Mouse (Mus musculus) ES-Bruce4 (cell line): Measurements from ENCODE around the gene Slc25a12. TPM values are rescaled to one million over a fixed set of nuclear protein-coding genes. Genes with fewer than 3 reads are reported as not detected.

Experiments used
- H3K27ac ChIP-seq: 2 replicates; pipeline ENCODE4 v1.5.1; 2012; ENCODE audit warnings: low read length, inconsistent platforms; ENCODE audit not compliant: insufficient read depth
- H3K27me3 ChIP-seq: 2 replicates; pipeline ENCODE4 v1.6.1; 2012; ENCODE audit warnings: mild to moderate bottlenecking, low read length, inconsistent platforms; ENCODE audit not compliant: control insufficient read depth, poor library complexity, insufficient read depth, severe bottlenecking
- H3K36me3 ChIP-seq: 2 replicates; pipeline ENCODE4 v1.6.1; 2012; ENCODE audit warnings: inconsistent platforms, mild to moderate bottlenecking, low read length, moderate library complexity; ENCODE audit not compliant: control insufficient read depth, poor library complexity, insufficient read depth, severe bottlenecking
- H3K4me1 ChIP-seq: one replicate; pipeline ENCODE4 v1.8.1; 2011; ENCODE audit warnings: low read length; ENCODE audit not compliant: control insufficient read depth, insufficient read depth
- H3K4me3 ChIP-seq: 2 replicates; pipeline ENCODE4 v1.5.1; 2011; ENCODE audit warnings: low read depth, mild to moderate bottlenecking, low read length
- H3K9ac ChIP-seq: 2 replicates; pipeline ENCODE4 v1.6.1; 2012; ENCODE audit warnings: low read depth, mild to moderate bottlenecking, inconsistent platforms; ENCODE audit not compliant: poor library complexity, severe bottlenecking
- H3K9me3 ChIP-seq: replicated peaks from 2 replicates; pipeline ENCODE4 v1.6.1; 2012; ENCODE audit warnings: mild to moderate bottlenecking, low read length, inconsistent platforms; ENCODE audit not compliant: control insufficient read depth, poor library complexity, insufficient read depth, severe bottlenecking
- CTCF ChIP-seq: IDR thresholded peaks from one replicate; pipeline ENCODE4 v1.8.1; 2011; ENCODE audit warnings: low read depth, low read length
- EP300 ChIP-seq: IDR thresholded peaks from 2 replicates; pipeline ENCODE4 v1.6.1; 2011; ENCODE audit warnings: low read depth, low read length; ENCODE audit not compliant: insufficient read depth
- POLR2A ChIP-seq: IDR thresholded peaks from one replicate; pipeline ENCODE4 v1.8.1; 2011; ENCODE audit warnings: low read length; ENCODE audit not compliant: insufficient read depth
- polyA plus RNA-seq: library from polyadenylated mRNA; stranded (reverse); fragments of >200 nt; gene quantifications from 2 replicates; pipeline ENCODE4 v1.2.4, GENCODE M21; 2011; ENCODE audit warnings: low read depth; ENCODE audit not compliant: missing spikeins, insufficient read depth, insufficient read length

Gene Slc25a12
- polyA plus RNA-seq, 1 experiment = 89.2 TPM

DNA sequence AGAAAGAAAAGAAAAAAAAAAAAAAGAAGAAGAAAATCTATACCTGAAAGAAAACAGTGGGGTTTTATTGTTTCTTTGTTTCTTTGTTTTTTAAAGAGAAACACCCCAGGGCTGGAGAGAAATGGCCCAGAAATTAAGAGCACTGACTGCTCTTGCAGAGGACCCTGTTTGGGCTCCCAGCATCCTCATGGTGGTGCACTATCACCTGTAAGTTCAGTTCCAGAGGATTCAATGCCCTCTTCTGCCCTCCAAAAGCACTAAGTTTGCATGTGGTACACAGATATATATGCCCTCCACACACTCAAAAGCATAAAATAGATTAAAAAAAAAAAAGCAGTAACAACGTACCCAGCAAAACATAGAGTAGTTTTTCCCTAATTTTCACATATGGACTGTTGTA is 68.8 kb downstream of the Slc25a12 start:
- no peaks in the 10 kb centered on the region for H3K27me3 ChIP-seq
- H3K4me1 ChIP-seq = no peaks in the 10 kb centered on the region
- H3K9ac ChIP-seq = no peak overlapping the region
- 0 out of 2 replicates have a peak, but pooled peaks cover under 1% of the 10 kb centered on the region for H3K36me3 ChIP-seq
- H3K4me3 ChIP-seq = no peak overlapping the region
- no peaks in the 10 kb centered on the region for H3K9me3 ChIP-seq
- no peak for TF ChIP-seq EP300
- no peak for TF ChIP-seq POLR2A
- no peak for TF ChIP-seq CTCF
- H3K27ac ChIP-seq = no peak overlapping the region

DNA sequence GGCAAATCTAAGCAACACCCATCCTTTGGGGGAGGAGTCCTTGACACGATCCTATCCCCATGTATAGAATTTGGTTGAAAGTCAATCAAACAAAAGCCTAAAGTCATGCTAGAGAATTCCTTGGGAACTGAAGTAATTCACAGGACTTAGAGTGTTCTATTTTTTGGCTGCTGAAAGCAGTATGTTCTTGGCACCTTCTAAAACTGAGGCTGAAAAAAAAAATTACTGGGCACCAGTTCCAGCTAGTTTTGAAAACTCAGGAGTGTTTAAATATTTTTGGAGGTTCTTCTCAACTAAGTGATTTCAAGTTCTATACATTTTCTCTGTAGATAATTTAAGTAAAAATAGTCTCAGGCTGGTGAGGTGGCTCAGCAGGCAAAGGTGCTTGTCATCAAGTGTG is 70.0 kb downstream of the Slc25a12 start:
- Histone ChIP-seq H3K9ac (no peak overlapping the region), H3K4me1 (no peaks in the 10 kb centered on the region), H3K36me3 (peaks cover 7% of the 10 kb centered on the region), H3K27me3 (no peaks in the 10 kb centered on the region), H3K9me3 (no peaks in the 10 kb centered on the region), H3K27ac (no peak overlapping the region), H3K4me3 (no peak overlapping the region)
- TF ChIP-seq EP300 = no peak
- no peak for TF ChIP-seq CTCF
- no peak for TF ChIP-seq POLR2A

DNA sequence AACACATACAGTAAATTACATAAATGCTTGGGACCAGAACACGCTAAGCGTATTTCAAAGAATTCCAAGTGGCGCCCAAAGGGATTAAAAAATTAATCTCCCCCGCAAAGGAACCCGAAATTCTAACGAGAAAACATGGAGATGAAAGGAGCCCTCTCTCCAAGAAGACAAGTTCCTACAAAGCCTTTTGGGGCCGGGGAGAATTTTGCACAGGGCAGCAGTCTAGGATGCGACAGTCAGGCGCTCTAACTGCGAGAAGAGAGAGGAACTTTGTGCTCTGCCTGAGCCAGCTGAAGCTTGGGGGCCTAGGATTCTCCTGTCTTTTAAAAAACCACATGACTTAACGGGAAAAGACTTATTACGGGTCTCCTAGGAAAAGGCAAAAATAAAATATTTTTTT is 71.7 kb downstream of the Slc25a12 start:
- no peak overlapping the region for H3K4me3 ChIP-seq
- no peaks in the 10 kb centered on the region for H3K9me3 ChIP-seq
- TF ChIP-seq EP300 = no peak
- no peak for TF ChIP-seq CTCF
- no peak for TF ChIP-seq POLR2A
- no peak overlapping the region for H3K9ac ChIP-seq
- no peak overlapping the region for H3K27ac ChIP-seq
- H3K27me3 ChIP-seq = no peaks in the 10 kb centered on the region
- H3K36me3 ChIP-seq = peaks cover 10% of the 10 kb centered on the region
- no peaks in the 10 kb centered on the region for H3K4me1 ChIP-seq

DNA sequence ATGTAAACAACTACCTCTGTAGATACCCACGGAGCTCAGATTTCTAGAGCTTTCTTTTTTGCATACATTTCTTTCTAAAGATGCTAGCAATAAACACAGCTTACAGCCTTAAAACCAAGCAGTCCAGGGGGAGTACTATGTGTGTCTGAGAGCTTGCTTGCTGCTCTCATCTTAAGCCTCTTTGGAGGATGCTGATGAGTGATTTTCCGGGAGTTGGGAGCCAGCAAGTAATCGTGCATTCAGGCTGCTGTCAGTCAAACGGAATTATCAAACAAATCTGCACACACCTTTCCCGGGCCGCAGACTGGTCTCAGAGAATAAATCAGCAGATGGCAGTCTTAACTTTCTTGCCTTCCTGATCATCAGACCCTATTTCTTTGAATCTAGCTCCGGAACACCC is 73.1 kb downstream of the Slc25a12 start:
- Histone ChIP-seq H3K9me3 (no peaks in the 10 kb centered on the region), H3K9ac (no peak overlapping the region), H3K4me1 (no peaks in the 10 kb centered on the region), H3K4me3 (no peak overlapping the region), H3K36me3 (peaks cover 10% of the 10 kb centered on the region), H3K27ac (no peak overlapping the region), H3K27me3 (no peaks in the 10 kb centered on the region)
- TF ChIP-seq EP300 (no peak), CTCF (no peak), POLR2A (no peak)

DNA sequence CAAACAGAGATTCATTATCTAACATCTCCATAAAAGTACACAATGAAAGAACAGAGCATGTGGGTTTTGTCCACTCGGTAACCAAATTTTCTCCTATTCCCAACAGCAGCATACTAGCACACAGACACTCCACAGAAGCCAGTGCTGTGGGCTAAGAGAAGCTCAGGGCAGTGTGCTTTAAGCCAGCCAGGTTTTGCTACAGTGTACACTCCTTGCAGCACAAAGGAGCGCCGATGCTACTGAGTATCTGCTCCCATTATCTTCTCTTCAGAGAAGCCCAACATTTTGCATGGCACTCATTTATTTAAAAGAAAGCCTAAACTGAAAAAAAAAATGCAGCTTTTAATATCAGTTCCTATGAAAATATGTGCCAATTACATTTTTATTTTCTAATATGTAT is 73.6 kb downstream of the Slc25a12 start:
- Histone ChIP-seq H3K9ac (no peak overlapping the region), H3K36me3 (peaks cover 10% of the 10 kb centered on the region), H3K27me3 (no peaks in the 10 kb centered on the region), H3K4me3 (no peak overlapping the region), H3K9me3 (no peaks in the 10 kb centered on the region), H3K4me1 (no peaks in the 10 kb centered on the region), H3K27ac (no peak overlapping the region)
- TF ChIP-seq EP300 (no peak), CTCF (no peak), POLR2A (no peak)

DNA sequence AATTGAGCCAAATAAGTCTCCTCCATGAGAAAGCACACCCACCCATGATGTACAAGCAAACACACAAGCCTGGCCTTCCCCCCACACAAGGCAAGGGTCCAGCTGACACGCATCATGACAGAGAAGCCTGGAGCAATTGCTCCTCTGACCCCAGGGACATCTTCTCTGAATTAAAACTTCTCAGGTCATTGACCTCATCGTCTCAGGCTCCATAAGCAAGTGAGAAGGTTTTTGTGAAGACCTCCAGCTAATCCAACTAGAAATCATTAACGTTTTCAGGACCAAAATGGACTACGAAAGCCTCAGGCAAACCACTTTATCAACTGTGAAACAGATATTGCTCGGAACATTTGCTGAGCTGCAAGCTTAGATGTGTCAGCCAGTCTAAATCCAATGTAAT is 76.0 kb downstream of the Slc25a12 start:
- no peak overlapping the region for H3K9ac ChIP-seq
- peaks cover 10% of the 10 kb centered on the region for H3K36me3 ChIP-seq
- H3K27me3 ChIP-seq = no peaks in the 10 kb centered on the region
- no peak overlapping the region for H3K27ac ChIP-seq
- no peaks in the 10 kb centered on the region for H3K4me1 ChIP-seq
- no peak for TF ChIP-seq CTCF
- TF ChIP-seq EP300 = no peak
- TF ChIP-seq POLR2A = no peak
- no peak overlapping the region for H3K4me3 ChIP-seq
- no peaks in the 10 kb centered on the region for H3K9me3 ChIP-seq
